Mouse (Mus musculus) forebrain, embryonic 13.5 days (tissue): ENCODE measurements at regions not wholly inside any gene's neighbourhood (a gene's known extent, or its start where the extent isn't known, plus 50 kb on each side); places are given as distances from the start of the nearest gene placed in this dataset.
A peak's percentile ranks its signal among the peaks of the same experiment; 100 is the strongest.

Source experiments
- ATAC-seq: fragments of 200-750 bp; cut with Nextera tagmentation; 2 replicates; pipeline ENCODE4 v1.8.0; 2017
- H3K27ac ChIP-seq: fragments of 300-500 bp; sonication (generic); 2 replicates; pipeline ENCODE4 v1.5.1; 2015; ENCODE audit warnings: inconsistent platforms, mild to moderate bottlenecking, moderate library complexity
- H3K27me3 ChIP-seq: fragments of 300-500 bp; sonication (generic); 2 replicates; pipeline ENCODE4 v1.6.1; 2015; ENCODE audit warnings: mild to moderate bottlenecking, inconsistent platforms
- H3K36me3 ChIP-seq: fragments of 300-500 bp; sonication (generic); 2 replicates; pipeline ENCODE4 v1.6.1; 2015; ENCODE audit warnings: mild to moderate bottlenecking, inconsistent platforms; ENCODE audit not compliant: poor library complexity, severe bottlenecking
- H3K4me1 ChIP-seq: fragments of 300-500 bp; sonication (generic); 2 replicates; pipeline ENCODE4 v1.6.1; 2015; ENCODE audit warnings: inconsistent platforms
- H3K4me2 ChIP-seq: fragments of 300-500 bp; sonication (generic); 2 replicates; pipeline ENCODE4 v1.6.1; 2015; ENCODE audit warnings: inconsistent platforms, mild to moderate bottlenecking, moderate library complexity
- H3K4me3 ChIP-seq: fragments of 300-500 bp; sonication (generic); 2 replicates; pipeline ENCODE4 v1.5.1; 2015; ENCODE audit warnings: mild to moderate bottlenecking, inconsistent platforms
- H3K9ac ChIP-seq: fragments of 300-500 bp; sonication (generic); 2 replicates; pipeline ENCODE4 v1.6.1; 2015; ENCODE audit warnings: mild to moderate bottlenecking, inconsistent platforms
- H3K9me3 ChIP-seq: fragments of 300-500 bp; sonication (generic); replicated peaks from 2 replicates; pipeline ENCODE4 v1.6.1; 2016; ENCODE audit warnings: inconsistent platforms
- whole genome bisulfite sequencing: fragments of 180-500 bp; shearing (Covaris S2); methylation state at CpG from one replicate; pipeline ENCODE4 v1.1.7; 2015; 5-methylcytosine and 5-hydroxymethylcytosine counted together

GRCm38 (mm10) chr8:34496751-34497150 lies 385.2 kb upstream of the Gm10131 start:
- Histone ChIP-seq H3K9me3 (no peaks in the 10 kb centered on the region), H3K27ac (no peak overlapping the region), H3K4me1 (peaks cover 7% of the 10 kb centered on the region), H3K4me2 (no peak overlapping the region), H3K36me3 (no peaks in the 10 kb centered on the region), H3K27me3 (no peaks in the 10 kb centered on the region), H3K9ac (no peak overlapping the region), H3K4me3 (no peak overlapping the region)
- ATAC-seq, result no peak
- 96% methylated on average over 4 of the region's 4 CpGs for WGBS

- no peak overlapping the region for H3K4me2 ChIP-seq
- H3K27me3 ChIP-seq, result no peaks in the 10 kb centered on the region
- H3K9ac ChIP-seq, result no peak overlapping the region
- no peak overlapping the region for H3K27ac ChIP-seq
- 89% methylated on average over 4 of the region's 4 CpGs for WGBS
- H3K4me1 ChIP-seq, result peaks cover 7% of the 10 kb centered on the region
- H3K4me3 ChIP-seq, result no peak overlapping the region
- ATAC-seq, result no peak
- no peaks in the 10 kb centered on the region for H3K36me3 ChIP-seq
- no peaks in the 10 kb centered on the region for H3K9me3 ChIP-seq
Measured at GRCm38 (mm10) chr8:34495974-34496373, 384.4 kb upstream of the Gm10131 start.

- 74% methylated on average over 7 of the region's 7 CpGs for WGBS
- H3K4me3 ChIP-seq, result no peak overlapping the region
- no peak for ATAC-seq
- peaks cover 20% of the 10 kb centered on the region for H3K4me1 ChIP-seq
- H3K27ac ChIP-seq, result no peak overlapping the region
- no peaks in the 10 kb centered on the region for H3K36me3 ChIP-seq
- no peak overlapping the region for H3K4me2 ChIP-seq
- no peaks in the 10 kb centered on the region for H3K27me3 ChIP-seq
- H3K9me3 ChIP-seq, result no peaks in the 10 kb centered on the region
- no peak overlapping the region for H3K9ac ChIP-seq
Measured at GRCm38 (mm10) chr8:34488746-34489400, 377.3 kb upstream of the Gm10131 start.

- H3K9me3 ChIP-seq, result no peaks in the 10 kb centered on the region
- peak; percentile 61; the same call in 1 of the 2 replicates for ATAC-seq
- no peak overlapping the region for H3K4me3 ChIP-seq
- no peaks in the 10 kb centered on the region for H3K27me3 ChIP-seq
- H3K4me2 ChIP-seq, result peak overlapping the region; percentile 17; the same call in 1 of the 2 replicates
- 0 out of 2 replicates have a peak overlapping the region, but pooled peaks have one; percentile 3 for H3K9ac ChIP-seq
- peaks cover 19% of the 10 kb centered on the region for H3K4me1 ChIP-seq
- no peaks in the 10 kb centered on the region for H3K36me3 ChIP-seq
- WGBS, result 39% methylated on average over 17 of the region's 17 CpGs
- H3K27ac ChIP-seq, result 0 out of 2 replicates have a peak overlapping the region, but pooled peaks have one; percentile 16
Measured at GRCm38 (mm10) chr8:34486433-34487096, 375.0 kb upstream of the Gm10131 start.

- no peaks in the 10 kb centered on the region for H3K36me3 ChIP-seq
- H3K27ac ChIP-seq, result no peak overlapping the region
- no peaks in the 10 kb centered on the region for H3K27me3 ChIP-seq
- no peaks in the 10 kb centered on the region for H3K9me3 ChIP-seq
- H3K4me2 ChIP-seq, result no peak overlapping the region
- no peak for ATAC-seq
- no peak overlapping the region for H3K4me3 ChIP-seq
- H3K9ac ChIP-seq, result no peak overlapping the region
- peaks cover 19% of the 10 kb centered on the region for H3K4me1 ChIP-seq
- 95% methylated on average over 9 of the region's 9 CpGs for WGBS
Measured at GRCm38 (mm10) chr8:34485905-34486304, 374.4 kb upstream of the Gm10131 start.

- 89% methylated on average over 6 of the region's 6 CpGs for WGBS
- H3K36me3 ChIP-seq, result no peaks in the 10 kb centered on the region
- ATAC-seq, result no peak
- H3K4me2 ChIP-seq, result no peak overlapping the region
- peaks cover 19% of the 10 kb centered on the region for H3K4me1 ChIP-seq
- H3K9me3 ChIP-seq, result no peaks in the 10 kb centered on the region
- no peak overlapping the region for H3K9ac ChIP-seq
- H3K27ac ChIP-seq, result no peak overlapping the region
- H3K27me3 ChIP-seq, result no peaks in the 10 kb centered on the region
- no peak overlapping the region for H3K4me3 ChIP-seq
Measured at GRCm38 (mm10) chr8:34485346-34485745, 373.8 kb upstream of the Gm10131 start.

- Histone ChIP-seq H3K4me3 (no peak overlapping the region), H3K27me3 (no peaks in the 10 kb centered on the region), H3K4me1 (peaks cover 19% of the 10 kb centered on the region), H3K9ac (no peak overlapping the region), H3K36me3 (no peaks in the 10 kb centered on the region), H3K9me3 (no peaks in the 10 kb centered on the region), H3K4me2 (no peak overlapping the region), H3K27ac (no peak overlapping the region)
- 66% methylated on average over 6 of the region's 6 CpGs for WGBS
- peak; percentile 57; the same call in 1 of the 2 replicates for ATAC-seq
Measured at GRCm38 (mm10) chr8:34484551-34485335, 373.2 kb upstream of the Gm10131 start.

- H3K36me3 ChIP-seq, result no peaks in the 10 kb centered on the region
- H3K4me1 ChIP-seq, result peaks cover 19% of the 10 kb centered on the region
- WGBS, result 62% methylated on average over 4 of the region's 4 CpGs
- H3K4me3 ChIP-seq, result no peak overlapping the region
- no peaks in the 10 kb centered on the region for H3K27me3 ChIP-seq
- H3K27ac ChIP-seq, result peak overlapping the region; percentile 7; the same call in 1 of the 2 replicates
- no peak overlapping the region for H3K9ac ChIP-seq
- H3K4me2 ChIP-seq, result no peak overlapping the region
- H3K9me3 ChIP-seq, result no peaks in the 10 kb centered on the region
- ATAC-seq, result 0 out of 2 replicates have a peak, but pooled peaks have one; percentile 40
Measured at GRCm38 (mm10) chr8:34483212-34483611, 371.7 kb upstream of the Gm10131 start.

- no peaks in the 10 kb centered on the region for H3K9me3 ChIP-seq
- H3K27me3 ChIP-seq, result no peaks in the 10 kb centered on the region
Measured at GRCm38 (mm10) chr8:34482676-34483075, 371.1 kb upstream of the Gm10131 start.

GRCm38 (mm10) chr8:34480496-34480895 lies 369.0 kb upstream of the Gm10131 start:
- WGBS, result 83% methylated on average over 4 of the region's 4 CpGs
- no peak for ATAC-seq
- H3K4me1 ChIP-seq, result peaks cover 7% of the 10 kb centered on the region
- H3K36me3 ChIP-seq, result no peaks in the 10 kb centered on the region
- H3K9me3 ChIP-seq, result no peaks in the 10 kb centered on the region
- H3K4me3 ChIP-seq, result no peak overlapping the region
- H3K27ac ChIP-seq, result no peak overlapping the region
- H3K9ac ChIP-seq, result no peak overlapping the region
- no peak overlapping the region for H3K4me2 ChIP-seq
- no peaks in the 10 kb centered on the region for H3K27me3 ChIP-seq

More at GRCm38 (mm10) chr8:34482676-34483075, 371.1 kb upstream of the Gm10131 start:
- no peak for ATAC-seq
- WGBS, result 91% methylated on average over 2 of the region's 2 CpGs
- H3K9ac ChIP-seq, result no peak overlapping the region
- H3K36me3 ChIP-seq, result no peaks in the 10 kb centered on the region
- no peak overlapping the region for H3K4me3 ChIP-seq
- H3K4me1 ChIP-seq, result peaks cover 19% of the 10 kb centered on the region
- no peak overlapping the region for H3K27ac ChIP-seq
- no peak overlapping the region for H3K4me2 ChIP-seq

GRCm38 (mm10) chr8:34478891-34479290 lies 367.4 kb upstream of the Gm10131 start:
- Histone ChIP-seq H3K4me2 (no peak overlapping the region), H3K27ac (no peak overlapping the region), H3K4me1 (peaks cover 7% of the 10 kb centered on the region), H3K4me3 (no peak overlapping the region), H3K27me3 (no peaks in the 10 kb centered on the region), H3K9me3 (no peaks in the 10 kb centered on the region), H3K36me3 (no peaks in the 10 kb centered on the region), H3K9ac (no peak overlapping the region)
- 74% methylated on average over 3 of the region's 3 CpGs for WGBS
- no peak for ATAC-seq

- no peak for ATAC-seq
- no peak overlapping the region for H3K4me2 ChIP-seq
- H3K4me1 ChIP-seq, result peaks cover 11% of the 10 kb centered on the region
- H3K4me3 ChIP-seq, result no peak overlapping the region
- 78% methylated on average over 1 of the region's 1 CpGs for WGBS
- no peak overlapping the region for H3K27ac ChIP-seq
- no peak overlapping the region for H3K9ac ChIP-seq
- H3K27me3 ChIP-seq, result no peaks in the 10 kb centered on the region
- H3K36me3 ChIP-seq, result no peaks in the 10 kb centered on the region
- no peaks in the 10 kb centered on the region for H3K9me3 ChIP-seq
Measured at GRCm38 (mm10) chr8:34478465-34478864, 366.9 kb upstream of the Gm10131 start.
